Mouse (Mus musculus): ENCODE data around the gene Ripply3.

GRCm38 (mm10) chr16:94362174-94362873 is 34.1 kb downstream of the Ripply3 start:
- no peak for TF ChIP-seq CTCF (IDR thresholded peaks at IDR 0.05; ENCODE audit: borderline replicate concordance, extremely low read depth, insufficient read depth, insufficient read length)
- TF ChIP-seq POLR2A (IDR thresholded peaks at IDR 0.05; ENCODE audit: borderline replicate concordance, extremely low read depth, insufficient read depth, insufficient read length, poor library complexity, severe bottlenecking): no peak
